Mouse (Mus musculus) inflammation-experienced regulatory T-cells, adult 6 months (primary cell): ENCODE results near the gene Tbc1d20. TPM values are rescaled to one million over a fixed set of nuclear protein-coding genes. Genes with fewer than 3 reads are reported as not detected.

Experiments used
- ATAC-seq: one replicate; pipeline ENCODE4 v1.8.0; 2017
- polyA plus RNA-seq, 3 experiments: library from polyadenylated mRNA; unstranded; fragments of 100-300 nt; shearing (Covaris generic); gene quantifications; one replicate each; pipeline ENCODE4 v1.2.1; 2017

The Tbc1d20 gene
- polyA plus RNA-seq, 3 experiments from 2014 or later = 16.1 to 19.1 (median 16.8) TPM

- ATAC-seq = peak; percentile 55
Observed at GRCm38 (mm10) chr2:152360271-152360775, 66.7 kb downstream of the Tbc1d20 start.

GRCm38 (mm10) chr2:152361193-152361592 lies 67.6 kb downstream of the Tbc1d20 start:
- no peak for ATAC-seq

Other genes with a start within 250 kb of the Tbc1d20 start
- gene Scrt2, start 212.3 kb upstream of the Tbc1d20 start, polyA plus RNA-seq = not detected
- 1 to 10 TPM; 2.5 to 8.0 (median 3.3) TPM for gene Srxn1, start 188.3 kb upstream of the Tbc1d20 start, polyA plus RNA-seq
- not detected for gene Tcf15, start 150.3 kb upstream of the Tbc1d20 start, polyA plus RNA-seq
- 10 to 100 TPM; 57.1 to 89.9 (median 83.2) TPM for gene Csnk2a1, start 67.0 kb upstream of the Tbc1d20 start, polyA plus RNA-seq
- 10 to 100 TPM; 54.0 to 68.9 (median 63.6) TPM for gene Rbck1, start 38.8 kb downstream of the Tbc1d20 start, polyA plus RNA-seq
- 1 to 10 TPM; 1.7 to 3.5 (median 2.1) TPM for gene Trib3, start 50.2 kb downstream of the Tbc1d20 start, polyA plus RNA-seq
- gene Nrsn2, start 82.8 kb downstream of the Tbc1d20 start, polyA plus RNA-seq = not detected
- under 1 TPM in 2 of 3 experiments, not detected in 1; 0.39 to 0.49 TPM for gene Sox12, start 104.2 kb downstream of the Tbc1d20 start, polyA plus RNA-seq
- gene Zcchc3, start 121.2 kb downstream of the Tbc1d20 start, polyA plus RNA-seq = under 1 TPM; 0.34 to 0.95 (median 0.93) TPM
- not detected for gene 6820408C15Rik, start 121.8 kb downstream of the Tbc1d20 start, polyA plus RNA-seq
- gene Defb23, start 170.8 kb downstream of the Tbc1d20 start, polyA plus RNA-seq = not detected
- gene Defb20, start 183.2 kb downstream of the Tbc1d20 start, polyA plus RNA-seq = not detected
- gene Defb22, start 196.3 kb downstream of the Tbc1d20 start, polyA plus RNA-seq = not detected
- gene Defb26, start 217.9 kb downstream of the Tbc1d20 start, polyA plus RNA-seq = not detected
- gene Defb28, start 224.4 kb downstream of the Tbc1d20 start, polyA plus RNA-seq = not detected
- gene Defb29, start 246.3 kb downstream of the Tbc1d20 start, polyA plus RNA-seq = not detected